Mouse (Mus musculus) forebrain, embryonic 11.5 days (tissue): Measurements from ENCODE around the gene Mmab. TPM values are rescaled to one million over a fixed set of nuclear protein-coding genes. Genes with fewer than 3 reads are reported as not detected.
A peak's percentile ranks its signal among the peaks of the same experiment; 100 is the strongest.

Experiments
- ATAC-seq: fragments of 200-750 bp; cut with Nextera tagmentation; replicated peaks from 2 replicates; pipeline ENCODE4 v1.8.0; 2017; ENCODE audit warnings: moderate TSS enrichment; ENCODE audit not compliant: low FRiP score
- DNase-seq: peaks from one replicate; pipeline ENCODE4 v3.0.0-alpha.2; 2017; ENCODE audit warnings: low spot score
- H3K27ac ChIP-seq: fragments of 300-500 bp; sonication (generic); 2 replicates; pipeline ENCODE4 v1.5.1; 2014; ENCODE audit warnings: low read depth, low read length
- H3K27me3 ChIP-seq: fragments of 300-500 bp; sonication (generic); 2 replicates; pipeline ENCODE4 v1.6.1; 2014; ENCODE audit warnings: mild to moderate bottlenecking, low read length, mixed read lengths; ENCODE audit not compliant: control insufficient read depth, insufficient read depth
- H3K36me3 ChIP-seq: fragments of 300-500 bp; sonication (generic); 2 replicates; pipeline ENCODE4 v1.6.1; 2014; ENCODE audit warnings: mild to moderate bottlenecking, low read length, moderate library complexity, mixed read lengths; ENCODE audit not compliant: control insufficient read depth, insufficient read depth
- H3K4me1 ChIP-seq: fragments of 300-500 bp; sonication (generic); replicated peaks from 2 replicates; pipeline ENCODE4 v1.6.1; 2014; ENCODE audit warnings: low read length, mixed read lengths; ENCODE audit not compliant: control insufficient read depth, insufficient read depth
- H3K4me2 ChIP-seq: fragments of 300-500 bp; sonication (generic); 2 replicates; pipeline ENCODE4 v1.6.1; 2014; ENCODE audit warnings: low read depth, mild to moderate bottlenecking, low read length, moderate library complexity, mixed read lengths; ENCODE audit not compliant: severe bottlenecking
- H3K4me3 ChIP-seq: fragments of 300-500 bp; sonication (generic); 2 replicates; pipeline ENCODE4 v1.5.1; 2014; ENCODE audit warnings: low read depth, low read length
- H3K9ac ChIP-seq: fragments of 300-500 bp; sonication (generic); 2 replicates; pipeline ENCODE4 v1.6.1; 2014; ENCODE audit warnings: low read length
- H3K9me3 ChIP-seq: fragments of 300-500 bp; sonication (generic); 2 replicates; pipeline ENCODE4 v1.6.1; 2016; ENCODE audit warnings: low read length, mixed read lengths; ENCODE audit not compliant: control insufficient read depth
- WGBS: fragments of 180-500 bp; shearing (Covaris S2); extraction: QIAGEN DNeasy Blood & Tissue Kit; methylation state at CpG from one replicate; pipeline ENCODE4 v1.1.7; 2014; 5-methylcytosine and 5-hydroxymethylcytosine counted together
- polyA plus RNA-seq: library from polyadenylated mRNA; unstranded; fragments of >200 nt; fragmentation: Nextera tagmentation; extraction: Ambion mirVana; gene quantifications from 2 replicates; pipeline ENCODE4 v1.2.1, GENCODE M21; 2014

Mmab gene
- polyA plus RNA-seq, 1 experiment from 2014 or later: 27.7 TPM

DNA sequence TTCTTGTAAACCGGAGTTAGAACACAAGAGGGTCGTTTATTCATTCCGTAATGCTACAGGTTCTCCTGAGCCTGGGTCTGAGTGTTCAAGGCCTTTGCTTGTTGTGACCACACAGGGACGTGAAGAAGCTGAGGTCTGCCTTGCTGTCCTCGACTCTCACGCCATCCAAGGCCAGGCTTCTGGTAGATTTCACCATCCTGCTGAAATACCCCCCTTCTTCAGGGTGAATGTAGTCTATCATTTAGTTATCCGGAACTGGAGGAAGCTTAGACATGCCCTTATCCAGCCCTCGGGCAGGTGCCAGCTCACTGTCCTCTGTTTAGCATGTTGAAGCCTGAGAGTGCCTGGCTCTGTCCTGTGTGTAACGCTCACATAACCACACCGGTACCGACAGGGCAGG is 35.0 kb downstream of the Mmab start:
- H3K4me3 ChIP-seq: no peak overlapping the region
- ATAC-seq (no peak), DNase-seq (no peak)
- H3K4me1 ChIP-seq: no peaks in the 10 kb centered on the region
- no peak overlapping the region for H3K4me2 ChIP-seq
- H3K27me3 ChIP-seq: no peaks in the 10 kb centered on the region
- no peaks in the 10 kb centered on the region for H3K9me3 ChIP-seq
- H3K27ac ChIP-seq: no peak overlapping the region
- WGBS: 94% methylated on average over 11 of the region's 11 CpGs
- H3K9ac ChIP-seq: no peak overlapping the region
- peaks cover 13% of the 10 kb centered on the region; the same call in 1 of the 2 replicates for H3K36me3 ChIP-seq

DNA sequence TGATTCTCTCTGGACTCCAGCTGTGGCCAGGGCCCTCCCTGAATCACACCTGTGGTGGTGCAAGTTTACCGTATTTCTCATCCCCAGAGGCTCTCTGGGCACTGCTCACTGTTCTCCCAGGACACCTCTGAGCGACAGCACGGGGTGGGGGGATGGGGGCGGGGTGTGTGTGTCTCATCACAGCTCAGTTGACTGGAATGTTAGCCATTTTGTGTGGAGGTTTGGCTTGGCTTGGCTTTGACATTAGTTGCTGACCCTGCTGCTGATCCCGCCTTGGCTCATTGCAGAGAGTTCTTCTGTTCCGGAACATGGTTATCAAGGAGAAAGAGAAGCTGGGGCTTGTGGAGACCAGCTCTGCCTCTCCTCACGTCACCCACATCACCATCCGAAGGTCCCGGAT is 36.0 kb downstream of the Mmab start:
- no peak overlapping the region for H3K4me2 ChIP-seq
- WGBS: 93% methylated on average over 9 of the region's 9 CpGs
- ATAC-seq: no peak
- no peaks in the 10 kb centered on the region for H3K27me3 ChIP-seq
- H3K9ac ChIP-seq: no peak overlapping the region
- H3K27ac ChIP-seq: no peak overlapping the region
- no peak overlapping the region for H3K4me3 ChIP-seq
- no peak for DNase-seq
- H3K36me3 ChIP-seq: peaks cover 21% of the 10 kb centered on the region; the same call in 1 of the 2 replicates
- no peaks in the 10 kb centered on the region for H3K9me3 ChIP-seq
- H3K4me1 ChIP-seq: no peaks in the 10 kb centered on the region

DNA sequence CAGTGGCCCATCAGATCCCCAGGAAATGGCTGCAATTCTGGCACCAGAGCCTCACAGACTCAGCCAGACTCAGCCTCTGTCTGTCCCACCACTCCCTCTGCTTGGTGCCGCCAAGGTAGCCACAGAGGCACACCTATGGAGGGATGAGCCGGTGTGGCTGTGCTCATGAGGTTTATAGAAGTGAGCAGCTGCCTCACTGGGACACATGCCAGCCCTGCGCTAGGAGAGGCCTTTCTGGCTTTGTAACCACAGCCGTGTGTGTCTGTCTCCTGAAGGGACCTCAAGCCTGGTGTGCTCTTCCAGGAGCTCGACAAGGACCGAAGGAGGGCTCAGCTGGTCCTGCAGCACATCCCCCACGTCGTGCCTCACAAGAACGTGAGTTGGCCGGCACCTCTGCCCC is 36.6 kb downstream of the Mmab start:
- DNase-seq (no peak), ATAC-seq (no peak)
- Histone ChIP-seq H3K9ac (no peak overlapping the region), H3K4me2 (no peak overlapping the region), H3K9me3 (no peaks in the 10 kb centered on the region), H3K27ac (no peak overlapping the region), H3K27me3 (no peaks in the 10 kb centered on the region), H3K4me3 (no peak overlapping the region), H3K36me3 (peaks cover 22% of the 10 kb centered on the region; the same call in 1 of the 2 replicates), H3K4me1 (no peaks in the 10 kb centered on the region)
- WGBS: 91% methylated on average over 10 of the region's 10 CpGs

DNA sequence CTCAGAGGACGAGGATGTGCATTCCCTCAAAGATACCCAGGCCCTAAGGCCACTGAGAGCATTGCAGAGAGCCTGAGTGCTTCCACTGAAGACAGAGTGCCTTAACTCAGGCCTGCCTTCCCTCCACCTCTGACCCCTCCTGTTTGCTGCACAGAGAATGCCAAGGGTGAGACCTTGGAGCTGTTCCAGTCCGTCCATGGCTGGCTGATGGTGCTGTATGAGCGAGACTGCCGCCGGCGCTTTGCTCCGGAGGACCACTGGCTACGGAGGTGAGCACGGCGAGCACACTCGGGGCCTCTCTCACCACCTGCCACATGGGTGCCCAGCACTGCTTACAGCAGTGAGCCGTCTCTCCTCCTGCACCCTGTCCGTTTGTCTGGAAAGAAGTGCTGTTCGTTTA is 37.3 kb downstream of the Mmab start:
- WGBS: 91% methylated on average over 14 of the region's 14 CpGs
- Histone ChIP-seq H3K27me3 (no peaks in the 10 kb centered on the region), H3K9ac (no peak overlapping the region), H3K9me3 (no peaks in the 10 kb centered on the region), H3K4me2 (no peak overlapping the region), H3K4me3 (no peak overlapping the region), H3K27ac (no peak overlapping the region), H3K36me3 (peaks cover 20% of the 10 kb centered on the region; the same call in 1 of the 2 replicates), H3K4me1 (no peaks in the 10 kb centered on the region)
- ATAC-seq: no peak
- no peak for DNase-seq

DNA sequence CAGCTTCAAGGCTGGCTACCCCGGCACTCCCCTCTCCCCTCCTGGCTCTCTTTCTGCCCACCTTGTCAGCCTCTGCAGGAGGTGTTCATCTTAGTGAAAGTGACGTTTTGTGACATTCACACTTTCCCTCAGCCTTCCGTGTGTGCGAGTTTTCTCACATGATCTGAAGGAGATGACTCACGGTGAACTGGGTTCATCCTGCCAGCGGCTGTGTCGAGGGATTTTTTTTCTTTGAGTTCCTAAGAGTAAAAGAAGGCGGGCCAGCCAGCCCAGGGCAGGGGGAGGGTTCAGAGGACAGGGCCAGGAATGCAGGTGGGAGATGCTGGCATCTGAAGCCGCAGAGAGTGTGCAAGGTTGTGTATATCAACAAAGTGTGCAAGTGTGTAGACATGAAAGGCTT is 50.7 kb downstream of the Mmab start:
- no peaks in the 10 kb centered on the region for H3K9me3 ChIP-seq
- H3K9ac ChIP-seq: no peak overlapping the region
- DNase-seq (no peak), ATAC-seq (no peak)
- H3K4me1 ChIP-seq: no peaks in the 10 kb centered on the region
- peaks cover 12% of the 10 kb centered on the region; the same call in 1 of the 2 replicates for H3K36me3 ChIP-seq
- H3K4me3 ChIP-seq: no peak overlapping the region
- 89% methylated on average over 9 of the region's 9 CpGs for WGBS
- H3K27me3 ChIP-seq: no peaks in the 10 kb centered on the region
- no peak overlapping the region for H3K4me2 ChIP-seq
- H3K27ac ChIP-seq: no peak overlapping the region

DNA sequence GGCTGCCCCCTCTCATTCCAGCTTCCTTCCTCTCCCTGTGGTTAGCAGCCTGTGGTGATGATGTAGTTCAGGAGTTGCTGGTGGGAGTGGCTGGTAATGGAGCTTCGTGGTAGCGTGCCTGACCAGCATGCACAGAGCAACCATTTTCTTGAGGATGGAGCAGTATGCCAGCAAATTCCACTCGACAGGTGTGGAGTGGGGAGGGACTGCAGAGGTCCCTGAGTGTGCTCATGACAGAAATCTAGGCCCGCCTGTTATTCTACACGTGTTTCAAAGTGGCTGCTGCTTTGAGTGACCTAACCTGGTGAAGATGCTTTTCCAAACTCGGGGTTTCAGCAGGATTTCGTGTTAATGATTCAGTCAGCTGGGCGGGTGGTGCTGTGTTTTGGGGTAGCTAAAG is 59.4 kb downstream of the Mmab start:
- H3K4me3 ChIP-seq: no peak overlapping the region
- peaks cover 13% of the 10 kb centered on the region; the same call in 1 of the 2 replicates for H3K4me1 ChIP-seq
- no peak overlapping the region for H3K9ac ChIP-seq
- ATAC-seq (no peak), DNase-seq (no peak)
- peaks cover 5% of the 10 kb centered on the region; the same call in 1 of the 2 replicates for H3K36me3 ChIP-seq
- no peaks in the 10 kb centered on the region for H3K27me3 ChIP-seq
- 95% methylated on average over 8 of the region's 8 CpGs for WGBS
- H3K9me3 ChIP-seq: no peaks in the 10 kb centered on the region
- H3K27ac ChIP-seq: no peak overlapping the region
- no peak overlapping the region for H3K4me2 ChIP-seq

DNA sequence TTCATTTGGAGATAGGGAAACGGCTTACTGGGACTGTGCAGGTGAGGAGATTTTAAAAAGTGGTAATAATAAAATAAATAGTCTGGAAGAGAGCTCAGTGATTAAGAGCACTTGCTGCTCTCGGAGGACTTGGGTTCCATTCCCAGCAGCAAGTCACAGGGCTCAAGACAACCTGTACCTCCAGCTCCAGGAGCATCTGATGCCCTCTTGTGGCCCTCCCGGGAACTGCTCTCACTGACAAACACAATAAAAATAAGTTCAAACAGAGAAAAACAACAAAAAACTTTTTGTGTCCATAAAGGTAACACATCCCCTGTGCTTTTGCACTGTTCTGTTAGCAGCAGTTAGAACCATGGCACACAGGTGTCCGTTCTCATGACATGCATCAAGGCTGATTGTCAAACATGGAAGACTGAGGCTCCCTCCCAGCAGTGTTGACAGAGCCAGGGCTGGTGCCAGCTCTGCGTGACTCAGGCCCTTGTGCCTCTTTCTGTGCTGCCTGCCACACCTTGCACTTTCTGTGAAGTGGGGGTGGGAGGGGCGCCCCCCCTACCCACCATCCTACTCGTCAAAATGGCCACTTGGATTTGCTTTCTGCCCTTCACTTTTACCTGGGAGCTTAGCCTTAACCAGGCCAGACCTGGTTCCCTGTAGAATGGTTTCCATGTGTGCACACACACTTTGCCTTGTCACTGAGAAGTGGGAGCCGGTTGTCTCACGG is 60.5 kb downstream of the Mmab start:
- peaks cover 13% of the 10 kb centered on the region; the same call in 1 of the 2 replicates for H3K4me1 ChIP-seq

More for the DNA sequence above, 60.5 kb downstream of the Mmab start:
- H3K4me2 ChIP-seq: no peak overlapping the region
- H3K9me3 ChIP-seq: no peaks in the 10 kb centered on the region
- H3K27ac ChIP-seq: no peak overlapping the region
- peak; percentile 70 for DNase-seq
- H3K4me3 ChIP-seq: no peak overlapping the region
- WGBS: 75% methylated on average over 9 of the region's 9 CpGs
- ATAC-seq: no peak
- H3K9ac ChIP-seq: no peak overlapping the region
- no peaks in the 10 kb centered on the region for H3K27me3 ChIP-seq
- H3K36me3 ChIP-seq: no peaks in the 10 kb centered on the region; the same call in 1 of the 2 replicates
